Mouse (Mus musculus): ENCODE measurements around the gene Xpc. TPM values are rescaled to one million over a fixed set of nuclear protein-coding genes. Genes with fewer than 3 reads are reported as not detected.

The Xpc gene
- 4.5 TPM for polyA plus RNA-seq (2012; fragmentation: generic; extraction: Trizol)
- long read RNA-seq, experiment 1, partial matches to known transcripts = 2 of 5 reads
- long read RNA-seq, experiment 1, other reads (novel, unspliced or antisense) = 0 of 5 reads
- long read RNA-seq, experiment 2, transcript Xpc-201 (16 exons, 3,634 nt) = major isoform, 45 of 89 reads
- long read RNA-seq, experiment 2, partial matches to known transcripts = 38 of 89 reads
- long read RNA-seq, experiment 2, other reads (novel, unspliced or antisense) = 6 of 89 reads

GRCm38 (mm10) chr6:91515545-91516449 is at the start of gene Xpc, which contains the start of gene Lsm3:
Gene Xpc, minus strand, starts transcription at chr6:91515888.
Gene Lsm3, plus strand, starts transcription at chr6:91515928.
- Histone ChIP-seq H3K4me3 (ENCODE audit: insufficient read depth, poor library complexity, severe bottlenecking) (peak within 1 kb of the TSS; percentile 95), H3ac (ENCODE audit: control insufficient read depth, insufficient read length, low read depth) (peak within 1 kb of the TSS; percentile 100), H3K79me3 (ENCODE audit: low read depth) (peaks cover 18% of the 10 kb centered on the region), H3K36me3 (ENCODE audit: control insufficient read depth, insufficient read depth) (peaks cover 37% of the 10 kb centered on the region), H3K79me2 (ENCODE audit: control insufficient read depth, insufficient read depth) (peaks cover 58% of the 10 kb centered on the region), H3K27me3 (ENCODE audit: control insufficient read depth, insufficient read depth, insufficient read length) (no peaks in the 10 kb centered on the region)
- no peak for TF ChIP-seq USF1 (IDR thresholded peaks at IDR 0.05; ENCODE audit: low read depth)
- TF ChIP-seq MAX (IDR thresholded peaks at IDR 0.05) = peak; percentile 75

GRCm38 (mm10) chr6:91563031-91563430 is 47.3 kb upstream of the Xpc start:
- no peak overlapping the region for H3K4me3 ChIP-seq (ENCODE audit: insufficient read depth, poor library complexity, severe bottlenecking)
- H3K36me3 ChIP-seq (ENCODE audit: control insufficient read depth, insufficient read depth) = no peaks in the 10 kb centered on the region
- no peaks in the 10 kb centered on the region for H3K27me3 ChIP-seq (ENCODE audit: control insufficient read depth, insufficient read depth, insufficient read length)
- TF ChIP-seq MYOG (IDR thresholded peaks at IDR 0.05; ENCODE audit: control insufficient read depth, extremely low read depth, insufficient read length) = no peak
- TF ChIP-seq FOSL1 (IDR thresholded peaks at IDR 0.05; ENCODE audit: insufficient read depth, low read length, poor library complexity, severe bottlenecking) = no peak
- TF ChIP-seq USF1 (IDR thresholded peaks at IDR 0.05; ENCODE audit: low read depth) = no peak
- TF ChIP-seq MYOD1 (IDR thresholded peaks at IDR 0.05; ENCODE audit: control insufficient read depth, insufficient read length, low read depth) = no peak
- no peak for TF ChIP-seq MAX (IDR thresholded peaks at IDR 0.05)
- TF ChIP-seq CTCF (IDR thresholded peaks at IDR 0.05; ENCODE audit: control insufficient read depth, insufficient read depth, insufficient read length) = no peak
- TF ChIP-seq CEBPB (IDR thresholded peaks at IDR 0.05; ENCODE audit: low read depth) = no peak
- H3K79me3 ChIP-seq (ENCODE audit: low read depth) = no peaks in the 10 kb centered on the region
- no peak overlapping the region for H3ac ChIP-seq (ENCODE audit: control insufficient read depth, insufficient read length, low read depth)
- no peaks in the 10 kb centered on the region for H3K79me2 ChIP-seq (ENCODE audit: control insufficient read depth, insufficient read depth)

- no peak for TF ChIP-seq MYOD1 (IDR thresholded peaks at IDR 0.05; ENCODE audit: control insufficient read depth, insufficient read length, low read depth)
- no peak for TF ChIP-seq MAX (IDR thresholded peaks at IDR 0.05)
- no peak for TF ChIP-seq USF1 (IDR thresholded peaks at IDR 0.05; ENCODE audit: low read depth)
- TF ChIP-seq FOSL1 (IDR thresholded peaks at IDR 0.05; ENCODE audit: insufficient read depth, low read length, poor library complexity, severe bottlenecking) = no peak
- no peak for TF ChIP-seq CTCF (IDR thresholded peaks at IDR 0.05; ENCODE audit: control insufficient read depth, insufficient read depth, insufficient read length)
- no peak for TF ChIP-seq CEBPB (IDR thresholded peaks at IDR 0.05; ENCODE audit: low read depth)
- no peak for TF ChIP-seq MYOG (IDR thresholded peaks at IDR 0.05; ENCODE audit: control insufficient read depth, extremely low read depth, insufficient read length)
- no peaks in the 10 kb centered on the region for H3K79me3 ChIP-seq (ENCODE audit: low read depth)
- no peaks in the 10 kb centered on the region for H3K36me3 ChIP-seq (ENCODE audit: control insufficient read depth, insufficient read depth)
- H3K79me2 ChIP-seq (ENCODE audit: control insufficient read depth, insufficient read depth) = no peaks in the 10 kb centered on the region
- no peaks in the 10 kb centered on the region for H3K27me3 ChIP-seq (ENCODE audit: control insufficient read depth, insufficient read depth, insufficient read length)
- no peak overlapping the region for H3K4me3 ChIP-seq (ENCODE audit: insufficient read depth, poor library complexity, severe bottlenecking)
- H3ac ChIP-seq (ENCODE audit: control insufficient read depth, insufficient read length, low read depth) = no peak overlapping the region
Observed at GRCm38 (mm10) chr6:91560186-91560585, 44.5 kb upstream of the Xpc start.

- H3ac ChIP-seq (ENCODE audit: control insufficient read depth, insufficient read length, low read depth) = no peak overlapping the region
- H3K79me3 ChIP-seq (ENCODE audit: low read depth) = no peaks in the 10 kb centered on the region
- TF ChIP-seq CTCF (IDR thresholded peaks at IDR 0.05; ENCODE audit: control insufficient read depth, insufficient read depth, insufficient read length) (no peak), MYOD1 (IDR thresholded peaks at IDR 0.05; ENCODE audit: control insufficient read depth, insufficient read length, low read depth) (peak; percentile 68), FOSL1 (IDR thresholded peaks at IDR 0.05; ENCODE audit: insufficient read depth, low read length, poor library complexity, severe bottlenecking) (peak; percentile 24), MYOG (IDR thresholded peaks at IDR 0.05; ENCODE audit: control insufficient read depth, extremely low read depth, insufficient read length) (no peak), CEBPB (IDR thresholded peaks at IDR 0.05; ENCODE audit: low read depth) (peak; percentile 77)
- no peaks in the 10 kb centered on the region for H3K27me3 ChIP-seq (ENCODE audit: control insufficient read depth, insufficient read depth, insufficient read length)
- H3K4me3 ChIP-seq (ENCODE audit: insufficient read depth, poor library complexity, severe bottlenecking) = no peak overlapping the region
- no peaks in the 10 kb centered on the region for H3K36me3 ChIP-seq (ENCODE audit: control insufficient read depth, insufficient read depth)
- H3K79me2 ChIP-seq (ENCODE audit: control insufficient read depth, insufficient read depth) = no peaks in the 10 kb centered on the region
Observed at GRCm38 (mm10) chr6:91559371-91559770, 43.7 kb upstream of the Xpc start.

- Histone ChIP-seq H3K36me3 (ENCODE audit: control insufficient read depth, insufficient read depth) (no peaks in the 10 kb centered on the region), H3ac (ENCODE audit: control insufficient read depth, insufficient read length, low read depth) (no peak overlapping the region), H3K79me2 (ENCODE audit: control insufficient read depth, insufficient read depth) (no peaks in the 10 kb centered on the region), H3K4me3 (ENCODE audit: insufficient read depth, poor library complexity, severe bottlenecking) (no peak overlapping the region), H3K79me3 (ENCODE audit: low read depth) (no peaks in the 10 kb centered on the region), H3K27me3 (ENCODE audit: control insufficient read depth, insufficient read depth, insufficient read length) (no peaks in the 10 kb centered on the region)
- TF ChIP-seq FOSL1 (IDR thresholded peaks at IDR 0.05; ENCODE audit: insufficient read depth, low read length, poor library complexity, severe bottlenecking) (no peak), USF1 (IDR thresholded peaks at IDR 0.05; ENCODE audit: low read depth) (no peak), MYOD1 (IDR thresholded peaks at IDR 0.05; ENCODE audit: control insufficient read depth, insufficient read length, low read depth) (no peak), CEBPB (IDR thresholded peaks at IDR 0.05; ENCODE audit: low read depth) (no peak), MAX (IDR thresholded peaks at IDR 0.05) (no peak), CTCF (IDR thresholded peaks at IDR 0.05; ENCODE audit: control insufficient read depth, insufficient read depth, insufficient read length) (no peak), MYOG (IDR thresholded peaks at IDR 0.05; ENCODE audit: control insufficient read depth, extremely low read depth, insufficient read length) (no peak)
Observed at GRCm38 (mm10) chr6:91558565-91558964, 42.9 kb upstream of the Xpc start.

All from C2C12 (cell line).